Mouse (Mus musculus) intestine, embryonic 15.5 days (tissue): Measurements from ENCODE around the gene Olfr60. TPM values are rescaled to one million over a fixed set of nuclear protein-coding genes. Genes with fewer than 3 reads are reported as not detected.

Experiments
- polyA plus RNA-seq: library from polyadenylated mRNA; unstranded; fragments of >200 nt; fragmentation: Nextera tagmentation; extraction: Ambion mirVana; gene quantifications from 2 replicates; pipeline ENCODE4 v1.2.1, GENCODE M21; 2015

The Olfr60 gene
- polyA plus RNA-seq, 1 experiment from 2014 or later = not detected

Other genes with a start within 250 kb of the Olfr60 start
- gene Paox, start 245.9 kb downstream of the Olfr60 start, polyA plus RNA-seq = 38.3 and 38.4 TPM in 2 replicates
- 183 and 188 TPM in 2 replicates for gene Echs1, start 245.2 kb downstream of the Olfr60 start, polyA plus RNA-seq
- 24.0 and 27.3 TPM in 2 replicates for gene Mtg1, start 224.1 kb downstream of the Olfr60 start, polyA plus RNA-seq
- 1.2 and 1.7 TPM in 2 replicates for gene Sprn, start 206.8 kb downstream of the Olfr60 start, polyA plus RNA-seq
- not detected in 2 replicates for gene Olfr522, start 196.9 kb downstream of the Olfr60 start, polyA plus RNA-seq
- gene Olfr523, start 188.5 kb downstream of the Olfr60 start, polyA plus RNA-seq = not detected in 2 replicates
- gene Olfr524, start 155.7 kb downstream of the Olfr60 start, polyA plus RNA-seq = not detected in 2 replicates
- gene Cd163l1, start 143.4 kb downstream of the Olfr60 start, polyA plus RNA-seq = 0.09 and 0.20 TPM in 2 replicates
- not detected in 2 replicates for gene 5830411N06Rik, start 114.4 kb downstream of the Olfr60 start, polyA plus RNA-seq
- not detected in 2 replicates for gene Olfr525, start 40.8 kb downstream of the Olfr60 start, polyA plus RNA-seq
- not detected in 2 replicates for gene Olfr527, start 27.7 kb downstream of the Olfr60 start, polyA plus RNA-seq
- gene Olfr530, start 14.7 kb upstream of the Olfr60 start, polyA plus RNA-seq = not detected in 2 replicates
- not detected in 2 replicates for gene Olfr531, start 41.2 kb upstream of the Olfr60 start, polyA plus RNA-seq
- gene Olfr532, start 60.0 kb upstream of the Olfr60 start, polyA plus RNA-seq = not detected in 2 replicates
- gene Olfr533, start 101.7 kb upstream of the Olfr60 start, polyA plus RNA-seq = not detected in 2 replicates
- not detected in 2 replicates for gene Olfr535, start 122.5 kb upstream of the Olfr60 start, polyA plus RNA-seq
- not detected in 2 replicates for gene Olfr536, start 145.7 kb upstream of the Olfr60 start, polyA plus RNA-seq
- not detected in 2 replicates for gene Olfr538, start 206.2 kb upstream of the Olfr60 start, polyA plus RNA-seq
- gene Olfr46, start 239.6 kb upstream of the Olfr60 start, polyA plus RNA-seq = not detected in 2 replicates